Mouse (Mus musculus) kidney, embryonic 15.5 days (tissue): ENCODE data around the gene Dok1. TPM values are rescaled to one million over a fixed set of nuclear protein-coding genes. Genes with fewer than 3 reads are reported as not detected.

Source experiments
- ATAC-seq: fragments of 200-750 bp; cut with Nextera tagmentation; replicated peaks from 2 replicates; pipeline ENCODE4 v1.8.0; 2017; ENCODE audit warnings: moderate TSS enrichment; ENCODE audit not compliant: low FRiP score
- H3K27ac ChIP-seq: fragments of 300-500 bp; sonication (generic); 2 replicates; pipeline ENCODE4 v1.5.1; 2015; ENCODE audit warnings: mild to moderate bottlenecking, inconsistent platforms
- H3K27me3 ChIP-seq: fragments of 300-500 bp; sonication (generic); 2 replicates; pipeline ENCODE4 v1.6.1; 2015; ENCODE audit warnings: inconsistent platforms
- H3K36me3 ChIP-seq: fragments of 300-500 bp; sonication (generic); 2 replicates; pipeline ENCODE4 v1.6.1; 2015; ENCODE audit warnings: inconsistent platforms
- H3K4me1 ChIP-seq: fragments of 300-500 bp; sonication (generic); 2 replicates; pipeline ENCODE4 v1.6.1; 2015; ENCODE audit warnings: inconsistent platforms
- H3K4me2 ChIP-seq: fragments of 300-500 bp; sonication (generic); 2 replicates; pipeline ENCODE4 v1.6.1; 2015; ENCODE audit warnings: moderate library complexity, mild to moderate bottlenecking, inconsistent platforms
- H3K4me3 ChIP-seq: fragments of 300-500 bp; sonication (generic); replicated peaks from 2 replicates; pipeline ENCODE4 v1.5.1; 2015; ENCODE audit warnings: mild to moderate bottlenecking, inconsistent platforms
- H3K9ac ChIP-seq: fragments of 300-500 bp; sonication (generic); 2 replicates; pipeline ENCODE4 v1.6.1; 2015; ENCODE audit warnings: mild to moderate bottlenecking, inconsistent platforms
- H3K9me3 ChIP-seq: fragments of 300-500 bp; sonication (generic); replicated peaks from 2 replicates; pipeline ENCODE4 v1.6.1; 2016; ENCODE audit warnings: inconsistent platforms
- WGBS: fragments of 180-500 bp; shearing (Covaris S2); methylation state at CpG from one replicate; pipeline ENCODE4 v1.1.7; 2015; ENCODE audit warnings: mixed read lengths; 5-methylcytosine and 5-hydroxymethylcytosine counted together
- polyA plus RNA-seq: library from polyadenylated mRNA; unstranded; fragments of >200 nt; fragmentation: Nextera tagmentation; extraction: Ambion mirVana; gene quantifications from 2 replicates; pipeline ENCODE4 v1.2.1, GENCODE M21; 2015

Dok1 gene
- polyA plus RNA-seq, 1 experiment from 2014 or later, result 13.7 TPM

GRCm38 (mm10) chr6:83040601-83041000 lies 7.3 kb upstream of the Dok1 start:
- Histone ChIP-seq H3K27me3 (no peaks in the 10 kb centered on the region), H3K4me2 (no peak overlapping the region), H3K9me3 (no peaks in the 10 kb centered on the region), H3K4me1 (peaks cover 11% of the 10 kb centered on the region), H3K27ac (no peak overlapping the region), H3K36me3 (no peaks in the 10 kb centered on the region), H3K9ac (no peak overlapping the region), H3K4me3 (no peak overlapping the region)
- ATAC-seq, result no peak
- 85% methylated on average over 5 of the region's 5 CpGs for WGBS

DNA sequence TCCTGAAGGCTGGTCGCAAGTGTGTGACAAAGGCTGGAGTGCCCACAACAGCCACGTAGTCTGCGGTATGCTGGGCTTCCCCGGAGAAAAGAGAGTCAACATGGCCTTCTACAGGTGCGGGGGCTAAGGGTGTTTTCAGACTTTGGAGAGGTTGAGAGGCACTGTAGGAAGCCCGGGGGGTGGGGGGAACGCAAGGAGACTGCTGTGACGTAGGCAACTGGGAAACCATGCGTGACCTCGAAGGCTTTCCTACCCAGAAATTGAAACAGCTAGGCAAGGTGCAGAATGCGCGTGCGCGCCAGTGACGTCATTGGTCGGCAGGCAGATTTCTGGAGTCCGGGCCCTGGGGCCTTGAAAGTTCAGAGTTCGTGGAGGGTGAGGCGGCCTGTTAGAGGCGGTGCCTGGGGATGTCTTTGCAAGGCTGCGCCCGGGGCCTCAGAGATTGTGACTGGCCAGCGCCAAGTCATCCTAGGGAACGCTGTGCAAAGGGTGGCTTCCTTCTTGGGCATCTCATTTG lies 5.3 kb upstream of the Dok1 start:
- Histone ChIP-seq H3K9me3 (no peaks in the 10 kb centered on the region), H3K27ac (0 out of 2 replicates have a peak overlapping the region, but pooled peaks have one; percentile 7), H3K4me1 (peaks cover 29% of the 10 kb centered on the region), H3K4me2 (peak overlapping the region; percentile 62), H3K36me3 (no peaks in the 10 kb centered on the region), H3K9ac (no peak overlapping the region), H3K27me3 (no peaks in the 10 kb centered on the region), H3K4me3 (peak overlapping the region; percentile 30)
- peak; percentile 65 for ATAC-seq
- WGBS, result 12% methylated on average over 24 of the region's 24 CpGs

GRCm38 (mm10) chr6:83037188-83037587 lies 3.9 kb upstream of the Dok1 start:
- no peaks in the 10 kb centered on the region for H3K36me3 ChIP-seq
- WGBS, result 82% methylated on average over 8 of the region's 8 CpGs
- peaks cover 39% of the 10 kb centered on the region for H3K4me1 ChIP-seq
- no peak overlapping the region for H3K4me2 ChIP-seq
- ATAC-seq, result no peak
- H3K27ac ChIP-seq, result no peak overlapping the region
- H3K27me3 ChIP-seq, result no peaks in the 10 kb centered on the region
- H3K4me3 ChIP-seq, result no peak overlapping the region
- no peaks in the 10 kb centered on the region for H3K9me3 ChIP-seq
- no peak overlapping the region for H3K9ac ChIP-seq

GRCm38 (mm10) chr6:83034463-83035055 lies 1.3 kb upstream of the Dok1 start:
- H3K9me3 ChIP-seq, result no peaks in the 10 kb centered on the region
- peaks cover 51% of the 10 kb centered on the region for H3K4me1 ChIP-seq
- peak overlapping the region; percentile 71 for H3K4me3 ChIP-seq
- H3K36me3 ChIP-seq, result peaks cover 13% of the 10 kb centered on the region
- H3K27me3 ChIP-seq, result peaks cover 21% of the 10 kb centered on the region
- peak overlapping the region; percentile 93 for H3K4me2 ChIP-seq
- peak overlapping the region; percentile 61 for H3K9ac ChIP-seq
- 0 out of 2 replicates have a peak, but pooled peaks have one; percentile 4 for ATAC-seq
- peak overlapping the region; percentile 94 for H3K27ac ChIP-seq
- 13% methylated on average over 5 of the region's 5 CpGs for WGBS

DNA sequence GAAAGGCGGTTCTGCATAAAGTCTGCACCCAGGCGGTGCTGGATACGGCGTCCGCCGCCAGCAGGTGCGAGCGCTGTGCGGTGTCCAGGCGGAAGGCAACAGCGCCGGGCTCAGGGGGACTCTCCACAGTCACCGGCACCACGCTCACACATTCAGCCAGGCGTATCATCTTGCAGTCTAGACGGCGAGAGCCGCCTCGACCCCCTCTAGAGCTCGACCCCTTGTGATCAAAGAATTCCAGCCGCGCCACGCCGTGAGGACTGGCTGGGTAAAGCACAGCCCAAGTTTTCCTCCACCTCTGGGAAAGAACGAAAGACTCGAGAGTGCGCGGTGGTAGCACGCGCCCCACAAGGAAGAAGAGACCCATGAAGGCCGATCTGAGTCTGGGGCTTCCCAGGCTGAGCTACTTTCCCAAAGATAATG lies 491 bp downstream of the Dok1 start:
- Histone ChIP-seq H3K27me3 (peaks cover 31% of the 10 kb centered on the region), H3K9ac (peak overlapping the region; percentile 61), H3K4me1 (peaks cover 44% of the 10 kb centered on the region), H3K9me3 (no peaks in the 10 kb centered on the region), H3K4me3 (peak overlapping the region; percentile 71), H3K36me3 (peaks cover 13% of the 10 kb centered on the region), H3K4me2 (peak overlapping the region; percentile 93), H3K27ac (peak overlapping the region; percentile 94)
- ATAC-seq, result peak; percentile 71
- WGBS, result 0% methylated on average over 31 of the region's 31 CpGs

DNA sequence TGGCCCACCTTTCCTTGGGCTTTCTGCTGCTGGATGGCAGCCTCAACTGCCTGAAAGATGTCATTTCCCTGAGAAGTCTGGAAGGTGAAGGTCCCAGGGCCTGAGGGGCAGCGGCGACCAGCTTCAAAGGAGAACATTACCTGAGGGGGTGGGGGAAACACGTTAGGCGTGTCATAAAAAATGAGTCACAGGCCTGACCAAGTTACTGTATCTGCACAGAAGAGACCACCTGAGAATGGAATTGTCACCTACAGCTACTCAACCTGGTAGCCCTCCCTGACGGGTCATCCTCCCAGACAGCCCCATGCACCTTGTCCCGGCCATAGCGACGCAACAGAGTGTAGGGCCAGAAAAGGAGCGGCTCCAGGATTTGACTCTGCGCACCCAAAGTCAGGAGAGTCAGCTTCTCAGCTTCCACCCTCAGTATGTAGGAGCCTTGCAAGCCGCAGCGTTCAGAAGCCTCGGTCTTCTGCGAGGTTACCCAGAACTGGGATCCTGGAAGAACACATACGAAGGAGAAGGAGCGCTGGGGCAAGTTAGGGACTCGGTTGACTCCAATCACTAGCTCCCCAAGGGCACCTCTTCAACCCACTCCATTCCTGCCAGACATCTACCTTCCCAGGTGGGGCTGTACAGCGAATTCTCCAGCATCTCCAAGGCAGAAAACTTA lies 1.2 kb downstream of the Dok1 start:
- Histone ChIP-seq H3K9me3 (no peaks in the 10 kb centered on the region), H3K27ac (no peak overlapping the region; the same call in 1 of the 2 replicates), H3K4me3 (peak overlapping the region; percentile 71), H3K4me1 (peaks cover 49% of the 10 kb centered on the region), H3K4me2 (peak overlapping the region; percentile 93), H3K36me3 (peaks cover 13% of the 10 kb centered on the region), H3K9ac (peak overlapping the region; percentile 61), H3K27me3 (peaks cover 31% of the 10 kb centered on the region)
- WGBS, result 35% methylated on average over 18 of the region's 18 CpGs
- ATAC-seq, result no peak

GRCm38 (mm10) chr6:83031111-83031510 lies 2.2 kb downstream of the Dok1 start:
- Histone ChIP-seq H3K27ac (no peak overlapping the region), H3K4me3 (no peak overlapping the region), H3K36me3 (peaks cover 13% of the 10 kb centered on the region), H3K9ac (no peak overlapping the region), H3K4me2 (no peak overlapping the region), H3K4me1 (peaks cover 49% of the 10 kb centered on the region), H3K27me3 (peaks cover 31% of the 10 kb centered on the region), H3K9me3 (no peaks in the 10 kb centered on the region)
- ATAC-seq, result no peak
- WGBS, result 71% methylated on average over 7 of the region's 7 CpGs

GRCm38 (mm10) chr6:83029777-83030176 lies 3.5 kb downstream of the Dok1 start:
- peaks cover 31% of the 10 kb centered on the region for H3K27me3 ChIP-seq
- whole genome bisulfite sequencing, result 36% methylated on average over 10 of the region's 10 CpGs
- no peak for ATAC-seq
- no peaks in the 10 kb centered on the region for H3K9me3 ChIP-seq
- H3K4me2 ChIP-seq, result no peak overlapping the region
- no peak overlapping the region for H3K9ac ChIP-seq
- no peak overlapping the region for H3K4me3 ChIP-seq
- H3K27ac ChIP-seq, result no peak overlapping the region
- H3K4me1 ChIP-seq, result peaks cover 40% of the 10 kb centered on the region
- H3K36me3 ChIP-seq, result peaks cover 13% of the 10 kb centered on the region

GRCm38 (mm10) chr6:83027706-83028105 lies 5.6 kb downstream of the Dok1 start:
- no peak overlapping the region for H3K4me2 ChIP-seq
- peaks cover 25% of the 10 kb centered on the region for H3K4me1 ChIP-seq
- peaks cover 13% of the 10 kb centered on the region for H3K36me3 ChIP-seq
- no peak overlapping the region for H3K27ac ChIP-seq
- peaks cover 31% of the 10 kb centered on the region for H3K27me3 ChIP-seq
- no peak for ATAC-seq
- WGBS, result 54% methylated on average over 8 of the region's 9 CpGs
- H3K4me3 ChIP-seq, result no peak overlapping the region
- no peaks in the 10 kb centered on the region for H3K9me3 ChIP-seq
- no peak overlapping the region for H3K9ac ChIP-seq

DNA sequence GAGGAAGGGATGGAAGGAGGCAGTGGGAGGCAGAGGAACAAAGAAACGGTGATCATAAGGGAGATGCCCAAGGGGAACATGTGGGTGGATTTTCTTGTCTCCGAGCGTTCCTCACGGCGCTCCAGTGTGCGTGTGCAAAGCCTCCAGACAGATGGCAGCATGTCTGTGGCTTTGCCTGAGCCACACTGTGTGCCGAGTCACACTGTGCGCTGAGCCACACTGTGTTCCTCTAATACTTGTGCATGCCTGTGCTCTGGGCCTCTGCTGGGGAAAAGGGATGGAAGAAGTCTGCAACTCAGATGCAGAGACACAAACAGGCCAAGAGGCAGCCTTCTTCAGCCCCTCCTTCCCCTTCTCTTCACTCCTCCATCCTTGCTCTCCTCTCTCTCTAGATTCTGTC lies 6.0 kb downstream of the Dok1 start:
- Histone ChIP-seq H3K27me3 (peaks cover 31% of the 10 kb centered on the region), H3K4me3 (no peak overlapping the region), H3K36me3 (peaks cover 13% of the 10 kb centered on the region), H3K27ac (no peak overlapping the region), H3K4me1 (peaks cover 21% of the 10 kb centered on the region), H3K4me2 (no peak overlapping the region), H3K9me3 (no peaks in the 10 kb centered on the region), H3K9ac (no peak overlapping the region)
- 79% methylated on average over 8 of the region's 8 CpGs for WGBS
- ATAC-seq, result no peak

DNA sequence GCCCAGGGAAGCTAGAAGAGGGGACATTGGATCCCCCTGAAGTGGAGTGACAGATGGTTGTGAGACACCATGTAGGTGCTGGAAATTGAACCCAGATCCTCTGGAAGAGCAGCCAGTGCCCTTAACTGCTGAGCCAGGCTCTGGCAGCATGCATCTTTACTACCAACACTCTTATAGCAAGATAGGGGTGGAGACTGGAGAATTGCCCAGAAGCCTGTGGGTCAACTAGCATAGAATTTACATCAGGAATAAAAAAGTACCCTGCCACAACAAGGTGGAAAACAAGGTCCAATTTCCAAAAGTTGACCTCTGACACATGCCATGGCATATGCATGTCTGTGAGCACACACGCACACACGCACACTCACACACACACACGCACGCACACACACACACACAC lies 8.1 kb downstream of the Dok1 start:
- H3K4me2 ChIP-seq, result no peak overlapping the region
- peaks cover 15% of the 10 kb centered on the region for H3K27me3 ChIP-seq
- H3K9ac ChIP-seq, result no peak overlapping the region
- 100% methylated on average over 4 of the region's 4 CpGs for WGBS
- no peak overlapping the region for H3K27ac ChIP-seq
- H3K9me3 ChIP-seq, result no peaks in the 10 kb centered on the region
- no peaks in the 10 kb centered on the region for H3K36me3 ChIP-seq
- no peak overlapping the region for H3K4me3 ChIP-seq
- ATAC-seq, result no peak
- 0 out of 2 replicates have a peak, but pooled peaks cover 7% of the 10 kb centered on the region for H3K4me1 ChIP-seq

DNA sequence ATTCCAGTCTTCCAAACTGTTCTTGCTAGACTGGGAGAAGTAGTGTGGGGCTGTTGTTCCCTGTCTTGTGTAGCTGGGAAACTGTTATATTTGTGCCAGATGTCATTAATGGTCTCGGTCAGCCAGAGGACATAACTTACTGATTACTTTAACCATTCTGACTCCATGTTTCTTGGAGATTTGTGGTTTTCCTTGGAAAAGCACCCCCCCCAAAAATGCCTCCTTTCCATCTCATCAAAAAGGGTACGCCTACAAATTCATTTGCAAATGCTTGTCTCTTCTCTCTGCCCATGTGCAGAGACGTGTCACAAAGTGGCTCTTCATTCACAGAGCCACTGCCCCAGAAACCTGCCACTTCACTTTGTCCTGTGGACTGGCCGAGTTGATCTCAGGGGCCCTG lies 8.8 kb downstream of the Dok1 start:
- H3K9ac ChIP-seq, result no peak overlapping the region
- 0 out of 2 replicates have a peak, but pooled peaks cover 7% of the 10 kb centered on the region for H3K4me1 ChIP-seq
- no peak overlapping the region for H3K4me2 ChIP-seq
- no peaks in the 10 kb centered on the region for H3K36me3 ChIP-seq
- no peaks in the 10 kb centered on the region for H3K9me3 ChIP-seq
- 57% methylated on average over 4 of the region's 4 CpGs for WGBS
- H3K4me3 ChIP-seq, result no peak overlapping the region
- peaks cover 9% of the 10 kb centered on the region for H3K27me3 ChIP-seq
- no peak for ATAC-seq
- no peak overlapping the region for H3K27ac ChIP-seq
